Comparison of ENCODE assay signal across 17 mouse cellular contexts in genomic region chr14:114875101-114875500, GRCm38 (mm10).
A peak's percentile ranks its signal among the peaks of the same experiment; 100 is the strongest.
DNase-seq lines count a peak whose midpoint lies in the region; ATAC-seq lines count a peak whose summit lies in the region.
"Had no signal": no experiment of that assay in that cellular context is flagged by ENCODE, and none has a peak within 500 bp of the region (broad histone marks: within the 10 kb centered on the region; RNA-seq: fewer than 3 reads in every experiment).

No protein-coding gene starts in this region.

- no peak overlapping the region for H3K9ac ChIP-seq in liver, embryonic 11.5 days (ENCODE audit: low read depth, low read length)
- no peak overlapping the region for H3K9ac ChIP-seq in liver, embryonic 12.5 days
- H3K9ac ChIP-seq: forebrain, embryonic 13.5 days; hindbrain, embryonic 13.5 days; limb, embryonic 13.5 days; neural tube, embryonic 12.5 days had no signal

- no peak for DNase-seq in heart, embryonic 10.5 days (ENCODE audit: low spot score)
- DNase-seq in heart, adult 11 months: no peak
- no peak for DNase-seq in liver, embryonic 11.5 days (ENCODE audit: low spot score)
- DNase-seq in limb, embryonic 10.5 days (ENCODE audit: low spot score): no peak
- no peak for DNase-seq in kidney, adult 18-20 months
- DNase-seq: adrenal gland, postnatal 14 days; cerebellum, adult 11-12 months; cerebellum, postnatal 25 days; kidney, postnatal 14 days; thymus, adult 18-20 months had no signal

- no peaks in the 10 kb centered on the region for H3K36me3 ChIP-seq in heart, embryonic 10.5 days
- no peaks in the 10 kb centered on the region for H3K36me3 ChIP-seq in liver, embryonic 11.5 days (ENCODE audit: control insufficient read depth, insufficient read depth, low read length)
- H3K36me3 ChIP-seq in liver, embryonic 12.5 days: no peaks in the 10 kb centered on the region
- no peaks in the 10 kb centered on the region for H3K36me3 ChIP-seq in limb, embryonic 10.5 days
- H3K36me3 ChIP-seq: hindbrain, embryonic 13.5 days; limb, embryonic 13.5 days; neural tube, embryonic 12.5 days had no signal

- ATAC-seq in liver, embryonic 11.5 days (replicated peaks; ENCODE audit: low FRiP score): 0 out of 2 replicates have a peak, but pooled peaks have one; percentile 25
- no peak for ATAC-seq in liver, embryonic 12.5 days
- ATAC-seq in common myeloid progenitor, adult 5-6 weeks (replicated peaks; ENCODE audit: low read depth, poor library complexity, severe bottlenecking): peak; percentile 32; the same call in 1 of the 2 replicates
- ATAC-seq: forebrain, embryonic 13.5 days; intestine, postnatal 0 days had no signal

- H3K9me3 ChIP-seq in heart, embryonic 10.5 days: no peaks in the 10 kb centered on the region
- H3K9me3 ChIP-seq in liver, embryonic 11.5 days (ENCODE audit: control insufficient read depth, low read length): no peaks in the 10 kb centered on the region
- H3K9me3 ChIP-seq in liver, embryonic 12.5 days (replicated peaks): no peaks in the 10 kb centered on the region
- H3K9me3 ChIP-seq in limb, embryonic 10.5 days (replicated peaks): no peaks in the 10 kb centered on the region
- H3K9me3 ChIP-seq: forebrain, embryonic 13.5 days; hindbrain, embryonic 13.5 days; limb, embryonic 13.5 days; neural tube, embryonic 12.5 days had no signal

- 23% methylated on average over 3 of the region's 3 CpGs for WGBS in heart, embryonic 10.5 days
- WGBS in liver, embryonic 11.5 days: 26% methylated on average over 3 of the region's 3 CpGs
- 19% methylated on average over 3 of the region's 3 CpGs for WGBS in liver, embryonic 12.5 days (ENCODE audit: insufficient replicate concordance)
- WGBS in limb, embryonic 10.5 days: 55% methylated on average over 3 of the region's 3 CpGs

- no peaks in the 10 kb centered on the region for H3K27me3 ChIP-seq in heart, embryonic 10.5 days (ENCODE audit: insufficient read depth, poor library complexity, severe bottlenecking)
- no peaks in the 10 kb centered on the region for H3K27me3 ChIP-seq in liver, embryonic 11.5 days (replicated peaks; ENCODE audit: control insufficient read depth, insufficient read depth, low read length)
- no peaks in the 10 kb centered on the region for H3K27me3 ChIP-seq in liver, embryonic 12.5 days (replicated peaks)
- H3K27me3 ChIP-seq in limb, embryonic 10.5 days (ENCODE audit: low read depth, poor library complexity, severe bottlenecking): no peaks in the 10 kb centered on the region
- H3K27me3 ChIP-seq: forebrain, embryonic 13.5 days; hindbrain, embryonic 13.5 days; limb, embryonic 13.5 days; neural tube, embryonic 12.5 days had no signal

- H3K4me3 ChIP-seq in heart, embryonic 10.5 days: no peak overlapping the region
- H3K4me3 ChIP-seq in liver, embryonic 11.5 days (ENCODE audit: low read depth, low read length): no peak overlapping the region
- no peak overlapping the region for H3K4me3 ChIP-seq in liver, embryonic 12.5 days
- no peak overlapping the region for H3K4me3 ChIP-seq in limb, embryonic 10.5 days
- H3K4me3 ChIP-seq: forebrain, embryonic 13.5 days; hindbrain, embryonic 13.5 days; limb, embryonic 13.5 days; neural tube, embryonic 12.5 days had no signal

- peak overlapping the region; percentile 62; the same call in 1 of the 2 replicates for H3K27ac ChIP-seq in heart, embryonic 10.5 days
- H3K27ac ChIP-seq in liver, embryonic 11.5 days (ENCODE audit: low read depth, low read length): no peak overlapping the region
- no peak overlapping the region for H3K27ac ChIP-seq in liver, embryonic 12.5 days
- peak overlapping the region; percentile 85 for H3K27ac ChIP-seq in limb, embryonic 10.5 days
- H3K27ac ChIP-seq: forebrain, embryonic 13.5 days; hindbrain, embryonic 13.5 days; limb, embryonic 13.5 days; neural tube, embryonic 12.5 days had no signal

- H3K4me1 ChIP-seq in heart, embryonic 10.5 days: peaks cover 13% of the 10 kb centered on the region
- 0 out of 2 replicates have a peak, but pooled peaks cover 3% of the 10 kb centered on the region for H3K4me1 ChIP-seq in liver, embryonic 11.5 days (replicated peaks; ENCODE audit: control insufficient read depth, insufficient read depth, low read length)
- H3K4me1 ChIP-seq in liver, embryonic 12.5 days: peaks cover 11% of the 10 kb centered on the region
- H3K4me1 ChIP-seq in limb, embryonic 10.5 days: peaks cover 43% of the 10 kb centered on the region
- H3K4me1 ChIP-seq: hindbrain, embryonic 13.5 days had no signal

- no peak overlapping the region for H3K4me2 ChIP-seq in liver, embryonic 11.5 days
- H3K4me2 ChIP-seq in liver, embryonic 12.5 days: no peak overlapping the region
- H3K4me2 ChIP-seq: forebrain, embryonic 13.5 days; hindbrain, embryonic 13.5 days; limb, embryonic 13.5 days; neural tube, embryonic 12.5 days had no signal

Comparison
In these comparisons a context has a peak if more than half of its experiments do, and no peak if none do; other contexts are left out.
1. H3K27ac ChIP-seq: peak in heart, embryonic 10.5 days (single experiment) and limb, embryonic 10.5 days (single experiment); none in liver, embryonic 11.5 days (single experiment) and liver, embryonic 12.5 days (single experiment).